Mouse (Mus musculus) adrenal gland, adult (tissue): ENCODE results near the gene Klhl41.

ENCODE experiments used
- DNase-seq, 2 experiments: peaks; one replicate each; pipeline ENCODE4 v3.0.0; 2022 to 2023; ENCODE audit warnings: low spot score in 1 of 2; ENCODE audit not compliant: inconsistent age in 2 of 2

The Klhl41 gene

GRCm38 (mm10) chr2:69681931-69682330 lies 12.0 kb downstream of the Klhl41 start:
- DNase-seq: no peak

GRCm38 (mm10) chr2:69683036-69683805 lies 13.3 kb downstream of the Klhl41 start:
- no peak for DNase-seq

- DNase-seq: no peak
Measured at GRCm38 (mm10) chr2:69684488-69684887, 14.6 kb downstream of the Klhl41 start.

GRCm38 (mm10) chr2:69690214-69690613 lies 20.3 kb downstream of the Klhl41 start:
- no peak for DNase-seq

GRCm38 (mm10) chr2:69690843-69691242 lies 20.9 kb downstream of the Klhl41 start:
- DNase-seq: peak in 1 of 2 experiments; percentile 19

- peak in 1 of 2 experiments; percentile 25 for DNase-seq
Measured at GRCm38 (mm10) chr2:69693501-69693900, 23.6 kb downstream of the Klhl41 start.

GRCm38 (mm10) chr2:69700446-69700845 lies 30.5 kb downstream of the Klhl41 start:
- DNase-seq: peak in 1 of 2 experiments; percentile 14

GRCm38 (mm10) chr2:69712171-69712570 lies 42.3 kb downstream of the Klhl41 start:
- DNase-seq: peak; percentile 44 to 68

GRCm38 (mm10) chr2:69712981-69713625 lies 43.2 kb downstream of the Klhl41 start, which contains the start of gene Fastkd1:
Gene Fastkd1, minus strand, starts transcription at chr2:69713516.
- DNase-seq: peak; percentile 90 to 97

GRCm38 (mm10) chr2:69713626-69714014 lies 43.7 kb downstream of the Klhl41 start:
- no peak for DNase-seq

- DNase-seq: peak; percentile 46 to 73
Measured at GRCm38 (mm10) chr2:69714126-69714525, 44.2 kb downstream of the Klhl41 start.

GRCm38 (mm10) chr2:69716483-69716882 lies 46.6 kb downstream of the Klhl41 start:
- peak in 1 of 2 experiments; percentile 17 for DNase-seq

GRCm38 (mm10) chr2:69719121-69719520 lies 49.2 kb downstream of the Klhl41 start:
- DNase-seq: peak; percentile 56 to 82

- no peak for DNase-seq
Measured at GRCm38 (mm10) chr2:69722273-69722649, 52.3 kb downstream of the Klhl41 start, which contains the start of gene Ppig. Gene Ppig, plus strand, starts transcription at chr2:69722545.

- DNase-seq: peak; percentile 92 to 98
Measured at GRCm38 (mm10) chr2:69722650-69723518, 53.0 kb downstream of the Klhl41 start.

- DNase-seq: no peak
Measured at GRCm38 (mm10) chr2:69723519-69723825, 53.6 kb downstream of the Klhl41 start.
